Mouse (Mus musculus): ENCODE data around the gene Ttc39a.
"Not testable (repeated sequence)": the region's sequence is repeated elsewhere in the genome, so short reads cannot be mapped to it uniquely, and the experiment has no call there.

The Ttc39a gene

GRCm38 (mm10) chr4:109406486-109407175, at the start of gene Ttc39a:
TSS of gene Ttc39a (plus strand) at chr4:109406623.
- DNase-seq (ENCODE audit: low read depth, low spot score), result no peak

GRCm38 (mm10) chr4:109378107-109378506, 28.3 kb upstream of the Ttc39a start:
- DNase-seq (ENCODE audit: low read depth, low spot score), result no peak

DNA sequence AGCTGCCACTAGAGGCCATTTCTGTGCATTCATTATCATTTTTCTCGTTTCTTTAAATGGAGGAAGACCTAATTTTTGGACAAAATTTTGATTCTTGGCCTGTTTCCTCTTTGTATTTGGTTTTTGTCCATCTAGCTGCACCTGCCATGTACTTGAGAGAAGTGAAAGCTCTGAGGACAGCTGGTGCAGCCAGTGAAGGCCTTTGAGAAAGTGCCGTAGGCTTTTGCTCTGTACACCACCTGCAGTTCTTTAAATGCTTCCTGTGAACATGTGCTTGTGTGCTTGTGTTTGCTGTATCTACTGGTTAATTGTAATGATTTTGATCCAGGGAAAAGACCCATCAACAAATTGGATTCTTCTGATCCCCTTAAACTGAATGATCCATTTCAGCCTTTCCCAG, 24.0 kb upstream of the Ttc39a start:
- no peak for DNase-seq (ENCODE audit: low read depth, low spot score)

- DNase-seq (ENCODE audit: low read depth, low spot score), result no peak
Observed at GRCm38 (mm10) chr4:109385599-109385998, 20.8 kb upstream of the Ttc39a start.

DNA sequence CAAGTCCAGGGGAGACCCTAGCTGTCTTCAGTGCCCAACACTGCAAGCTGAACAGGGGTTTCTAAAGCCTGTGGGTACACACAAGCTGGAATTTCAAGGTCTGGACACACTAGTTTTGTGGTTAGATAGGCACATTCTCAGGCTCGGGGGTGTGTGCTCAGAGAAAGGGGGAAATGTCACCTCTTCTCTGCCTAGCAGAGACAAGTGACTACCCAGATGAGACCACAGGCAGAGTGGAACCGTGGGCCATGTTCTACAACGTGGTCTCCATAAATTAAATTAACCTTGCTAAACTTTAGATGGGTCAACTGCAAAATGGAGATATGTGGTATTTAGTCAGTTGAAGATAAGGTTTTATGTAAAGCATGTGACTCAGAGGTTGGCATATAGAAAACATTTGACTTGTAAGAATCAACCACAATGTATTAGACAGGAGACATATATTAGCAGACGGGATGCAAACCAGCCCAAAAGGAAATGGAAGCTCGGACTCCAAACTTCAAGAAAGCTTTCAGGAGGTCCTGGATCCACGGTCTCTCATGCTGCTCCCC, 13.1 kb upstream of the Ttc39a start:
- DNase-seq (ENCODE audit: low read depth, low spot score), result no peak

DNA sequence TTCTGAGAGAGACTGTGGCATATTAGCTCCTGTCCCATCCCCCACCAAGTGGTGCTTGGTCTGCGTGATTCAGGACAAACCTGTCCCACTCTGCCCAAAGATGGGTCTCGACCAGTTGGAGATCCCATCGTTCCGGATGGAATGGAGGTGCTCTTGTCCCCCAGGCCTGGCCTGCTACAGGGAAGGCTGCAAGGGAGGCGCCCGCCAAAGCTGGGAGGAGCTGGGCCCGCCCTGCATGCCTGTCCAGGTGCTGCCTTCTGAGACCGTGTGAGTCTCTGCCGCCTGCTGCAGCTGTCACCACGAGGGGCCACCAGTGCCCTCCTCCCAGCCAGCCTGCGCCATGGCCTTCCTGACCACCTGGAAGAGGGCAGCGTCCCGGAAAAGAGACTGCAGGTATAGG, 12.5 kb upstream of the Ttc39a start:
- DNase-seq (ENCODE audit: low read depth, low spot score), result no peak

- no peak for DNase-seq (ENCODE audit: low read depth, low spot score)
Observed at GRCm38 (mm10) chr4:109394314-109395074, 11.9 kb upstream of the Ttc39a start.

DNA sequence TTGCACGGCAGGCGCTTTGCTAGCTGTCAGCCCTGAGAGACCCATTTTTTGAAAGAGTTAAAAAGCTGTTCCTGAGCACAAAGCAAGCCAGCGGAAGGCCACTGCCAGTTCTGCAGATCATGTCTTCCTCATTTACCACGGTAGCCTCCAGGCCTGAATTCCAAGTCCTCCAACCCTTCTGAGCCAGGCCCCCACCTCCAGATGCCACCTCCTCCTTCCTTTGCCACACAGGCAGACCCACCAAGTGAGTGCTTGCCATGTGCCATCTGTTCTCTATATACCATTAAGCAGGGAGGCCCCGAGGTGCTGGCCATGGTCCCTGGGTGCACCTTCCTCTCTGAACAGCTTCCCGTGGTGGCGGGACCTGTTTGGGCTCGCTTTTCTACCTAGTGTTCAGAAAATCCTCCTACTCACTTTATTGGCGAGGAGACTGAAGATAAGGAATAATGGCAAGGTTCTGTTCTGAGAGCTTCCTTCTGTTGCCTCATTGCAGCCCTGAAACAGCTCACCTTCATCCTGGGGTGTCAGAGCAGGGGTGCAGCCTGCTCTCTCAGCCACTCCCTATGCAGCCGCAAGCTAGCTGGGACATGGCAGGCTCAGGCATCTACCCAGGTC, 6.0 kb upstream of the Ttc39a start:
- no peak for DNase-seq (ENCODE audit: low read depth, low spot score)

- no peak for DNase-seq (ENCODE audit: low read depth, low spot score)
Observed at GRCm38 (mm10) chr4:109401176-109401689, 5.2 kb upstream of the Ttc39a start.

GRCm38 (mm10) chr4:109404908-109405307, 1.5 kb upstream of the Ttc39a start:
- DNase-seq (ENCODE audit: low read depth, low spot score), result not testable (repeated sequence)

DNA sequence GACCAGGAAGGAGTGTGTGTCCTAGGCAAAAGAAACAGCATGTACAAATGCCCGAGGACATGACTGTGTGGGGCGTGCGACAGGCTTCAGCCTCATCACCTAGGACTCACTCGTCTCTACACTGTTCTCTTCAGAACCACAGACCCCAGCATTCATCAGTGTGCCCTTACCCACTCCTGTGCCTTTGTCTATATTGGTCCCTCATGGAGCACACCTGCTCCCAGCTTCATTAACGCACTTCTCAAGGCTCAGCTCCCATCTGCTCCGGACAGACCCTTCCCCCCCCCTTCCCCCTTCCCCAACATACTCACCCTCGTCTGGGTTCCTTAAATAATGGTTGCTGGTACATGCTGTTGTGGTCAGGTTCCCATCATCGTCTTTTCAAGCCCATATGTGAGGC, 1.0 kb upstream of the Ttc39a start:
- DNase-seq (ENCODE audit: low read depth, low spot score), result no peak

DNA sequence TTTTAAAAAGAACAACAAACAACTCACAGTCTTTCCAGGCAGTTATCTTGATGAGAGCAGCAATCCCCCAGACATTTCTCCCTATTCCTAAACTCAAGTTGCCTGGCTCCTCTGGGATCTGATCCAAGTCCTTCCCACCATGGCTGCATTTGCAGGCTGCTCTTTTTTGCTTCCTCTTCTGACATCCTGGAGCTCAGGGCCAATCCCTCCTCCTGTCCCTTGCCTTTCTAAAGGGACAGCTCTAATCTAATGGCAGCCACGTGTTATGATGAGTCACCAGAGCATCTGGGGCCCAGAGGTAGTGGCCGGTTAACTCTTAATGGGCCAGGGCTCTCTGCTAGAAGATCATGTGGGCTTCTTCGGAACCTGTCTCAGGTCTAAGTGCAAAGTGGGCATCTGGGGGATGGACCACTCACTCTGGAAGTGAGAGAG, 353 bp upstream of the Ttc39a start:
- peak; percentile 26 for DNase-seq (ENCODE audit: low read depth, low spot score)

DNA sequence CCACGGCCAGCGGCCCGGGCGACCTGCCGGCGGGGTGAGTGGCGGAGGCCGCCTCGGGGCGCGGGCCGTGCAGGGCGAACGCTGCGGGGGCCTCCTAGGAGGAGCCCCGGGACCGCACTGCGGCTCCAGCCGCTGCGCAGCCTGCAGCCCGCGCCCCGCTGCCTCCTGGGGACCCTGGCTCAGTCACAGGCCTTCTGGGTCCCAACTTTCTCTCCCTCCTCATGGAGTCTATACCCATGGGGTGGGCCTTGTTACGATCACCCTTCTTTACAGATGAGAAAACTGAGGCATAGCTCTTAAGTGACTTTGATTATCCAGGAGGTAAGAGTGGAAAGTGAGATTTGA, 725 bp downstream of the Ttc39a start:
- DNase-seq (ENCODE audit: low read depth, low spot score), result no peak

DNA sequence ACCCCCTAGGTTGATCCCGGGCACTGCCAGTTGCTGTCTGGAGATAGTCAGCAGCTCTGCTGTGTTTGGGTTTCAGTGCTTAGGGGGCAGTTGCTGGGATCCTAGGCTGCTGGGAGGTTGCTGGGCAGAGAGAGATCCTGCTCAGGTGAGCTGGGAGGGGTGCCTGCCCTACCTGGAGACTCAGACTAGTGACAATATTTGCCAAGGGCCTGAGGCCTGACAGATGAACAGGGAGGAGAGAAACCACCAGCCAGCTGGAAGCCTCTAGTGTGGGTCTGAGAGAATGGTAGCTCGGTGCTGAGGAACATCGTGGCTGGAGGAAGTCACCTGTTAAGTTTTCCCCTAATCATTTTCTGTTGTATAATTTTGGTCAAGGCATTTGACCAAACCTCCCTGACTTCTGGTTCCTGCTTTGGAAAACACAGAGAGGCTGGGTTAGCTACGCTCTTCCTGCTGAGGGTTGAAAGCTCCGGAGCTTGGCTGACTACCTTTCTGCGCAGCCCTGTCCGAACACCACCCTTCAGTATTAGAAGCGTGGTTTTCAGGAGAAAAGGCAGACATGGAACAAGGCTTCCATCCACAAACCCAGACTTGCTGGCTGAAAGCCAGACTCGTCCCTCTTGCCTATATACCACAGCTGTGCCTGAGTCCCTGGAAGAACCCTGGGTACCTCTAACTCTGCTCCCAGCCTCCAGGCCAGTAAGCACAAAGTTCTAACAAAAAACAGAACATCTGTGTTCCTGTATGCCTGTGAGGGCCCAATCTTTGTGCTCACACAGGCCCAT, 1.5 kb downstream of the Ttc39a start:
- no peak for DNase-seq (ENCODE audit: low read depth, low spot score)

DNA sequence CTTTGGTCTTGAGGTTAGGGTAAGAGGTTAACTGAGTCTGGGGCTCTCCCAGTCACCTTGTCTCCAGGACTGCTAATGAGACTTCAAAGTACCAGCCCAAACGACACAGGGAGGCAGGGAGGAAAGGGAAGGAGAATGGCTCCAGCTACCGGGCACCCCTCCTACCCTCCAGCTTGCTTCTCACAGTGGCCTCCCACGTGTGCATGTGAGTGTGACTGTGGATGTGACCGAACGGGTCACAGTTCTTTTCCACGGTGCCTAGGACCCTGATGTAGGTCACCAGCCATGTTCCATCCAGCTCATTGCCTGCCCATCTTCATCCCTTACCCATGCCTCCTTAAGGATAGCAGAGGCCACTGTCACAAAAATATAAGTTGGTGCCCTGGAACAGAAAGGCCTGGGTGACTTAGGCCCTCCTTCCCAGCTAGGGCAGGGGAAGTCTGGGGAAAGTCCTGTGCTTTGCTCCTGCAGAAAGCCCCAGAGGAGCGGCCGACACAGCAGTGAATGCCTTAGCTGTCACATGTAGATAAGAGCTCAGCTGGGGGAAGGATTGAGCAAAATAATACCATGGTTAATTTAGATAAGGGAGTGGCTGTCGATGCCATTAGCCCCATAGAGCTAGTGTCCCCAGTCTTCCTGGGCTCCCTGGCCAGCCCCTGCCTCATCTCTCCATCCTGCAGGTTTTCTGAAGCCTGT, 4.4 kb downstream of the Ttc39a start:
- no peak for DNase-seq (ENCODE audit: low read depth, low spot score)

GRCm38 (mm10) chr4:109411377-109411967, 5.0 kb downstream of the Ttc39a start:
- no peak for DNase-seq (ENCODE audit: low read depth, low spot score)

DNA sequence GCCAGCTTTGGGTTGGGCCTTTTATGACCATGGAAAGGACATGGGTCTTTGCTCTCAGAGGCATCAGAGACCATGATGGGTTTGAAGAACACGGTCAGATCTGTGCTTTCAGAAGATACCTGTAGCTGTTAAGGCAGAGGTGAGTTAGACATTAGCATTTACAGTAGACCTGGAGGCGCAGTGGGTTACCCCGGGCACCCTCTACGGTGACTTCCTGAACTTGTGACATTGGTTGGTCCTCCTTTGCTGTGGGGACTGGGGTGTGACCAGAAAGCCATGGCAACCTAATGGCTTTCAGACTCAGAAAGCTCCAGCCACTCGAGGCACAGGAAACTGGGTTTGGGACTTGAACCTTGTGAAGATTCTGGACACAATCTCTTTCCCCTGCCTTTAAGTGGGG, 5.8 kb downstream of the Ttc39a start:
- no peak for DNase-seq (ENCODE audit: low read depth, low spot score)

DNA sequence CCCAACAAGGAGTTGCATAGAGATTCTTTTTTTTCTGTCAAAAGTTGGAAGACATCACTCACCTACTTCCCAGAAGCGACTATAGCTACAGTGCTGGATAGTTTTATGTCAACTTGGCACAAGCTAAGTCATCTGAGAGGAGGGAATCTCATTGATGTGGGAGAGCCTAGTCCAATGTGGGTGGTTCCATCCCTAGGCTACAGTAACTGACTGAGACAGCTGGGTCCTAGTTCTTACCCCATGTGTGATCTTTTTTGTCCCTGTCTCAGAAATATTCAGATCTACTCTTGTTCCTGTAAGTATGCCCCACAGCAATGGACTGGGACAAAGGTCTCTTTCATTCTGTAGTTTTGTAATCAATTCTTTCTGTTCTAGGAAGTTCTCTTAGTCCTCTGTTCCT, 11.6 kb downstream of the Ttc39a start:
- DNase-seq (ENCODE audit: low read depth, low spot score), result no peak

GRCm38 (mm10) chr4:109419017-109419416, 12.6 kb downstream of the Ttc39a start:
- DNase-seq (ENCODE audit: low read depth, low spot score), result no peak

GRCm38 (mm10) chr4:109419563-109419962, 13.1 kb downstream of the Ttc39a start:
- DNase-seq (ENCODE audit: low read depth, low spot score), result no peak
